Mouse (Mus musculus) spleen, adult 2 months (tissue): ENCODE results near the gene Klhl29. TPM values are rescaled to one million over a fixed set of nuclear protein-coding genes. Genes with fewer than 3 reads are reported as not detected.

Experiments used
- DNase-seq, 2 experiments: peaks; one replicate each; pipeline versions ENCODE4 v3.0.0 to v3.0.0-alpha.2; 2012 to 2021; ENCODE audit warnings: low spot score in 2 of 2, low read depth in 1 of 2
- H3K27ac ChIP-seq: fragments of 200-500 bp; 2 replicates; pipeline ENCODE4 v1.5.1; 2012; ENCODE audit warnings: low read length, inconsistent platforms; ENCODE audit not compliant: insufficient read depth
- H3K27me3 ChIP-seq: fragments of 200-500 bp; 2 replicates; pipeline ENCODE4 v1.6.1; 2012; ENCODE audit warnings: mild to moderate bottlenecking, moderate library complexity, low read length, inconsistent platforms; ENCODE audit not compliant: control insufficient read depth, insufficient read depth
- H3K36me3 ChIP-seq: fragments of 200-500 bp; 2 replicates; pipeline ENCODE4 v1.6.1; 2012; ENCODE audit warnings: mild to moderate bottlenecking, low read length, inconsistent platforms; ENCODE audit not compliant: control insufficient read depth, insufficient read depth
- H3K4me1 ChIP-seq: fragments of 200-500 bp; 2 replicates; pipeline ENCODE4 v1.6.1; 2011; ENCODE audit warnings: inconsistent platforms; ENCODE audit not compliant: control insufficient read depth, insufficient read depth, insufficient read length
- H3K4me3 ChIP-seq: fragments of 200-500 bp; 2 replicates; pipeline ENCODE4 v1.5.1; 2011; ENCODE audit warnings: mild to moderate bottlenecking, inconsistent platforms; ENCODE audit not compliant: insufficient read depth, insufficient read length; ENCODE audit errors: extremely low read depth
- CTCF ChIP-seq: fragments of 200-500 bp; IDR thresholded peaks from 2 replicates; pipeline ENCODE4 v1.5.1; 2011; ENCODE audit warnings: mild to moderate bottlenecking, inconsistent platforms; ENCODE audit not compliant: insufficient read depth, insufficient read length, insufficient replicate concordance; ENCODE audit errors: extremely low read depth
- POLR2A ChIP-seq: fragments of 200-500 bp; IDR thresholded peaks from 2 replicates; pipeline ENCODE4 v1.6.1; 2011; ENCODE audit warnings: low read depth, low read length, inconsistent platforms
- WGBS: fragments of 180-500 bp; shearing (Covaris S2); methylation state at CpG from one replicate; pipeline ENCODE4 v1.1.7; 2018; 5-methylcytosine and 5-hydroxymethylcytosine counted together
- polyA plus RNA-seq: library from polyadenylated mRNA; depleted of rRNA; stranded (reverse); fragments of >200 nt; gene quantifications from 2 replicates; pipeline ENCODE4 v1.2.3, GENCODE M21; 2012

Klhl29 gene
- polyA plus RNA-seq, 1 experiment: 6.4 TPM

- H3K27me3 ChIP-seq: no peaks in the 10 kb centered on the region
- H3K27ac ChIP-seq: no peak overlapping the region
- DNase-seq: no peak
- no peaks in the 10 kb centered on the region for H3K36me3 ChIP-seq
- H3K4me1 ChIP-seq: no peaks in the 10 kb centered on the region
- no peak overlapping the region for H3K4me3 ChIP-seq
- 85% methylated on average over 17 of the region's 17 CpGs for WGBS
- no peak for TF ChIP-seq POLR2A
- TF ChIP-seq CTCF: no peak
These were observed 135.8 kb downstream of the Klhl29 start for GRCm38 (mm10) chr12:5239451-5240245.

- DNase-seq: no peak
- 60% methylated on average over 5 of the region's 5 CpGs for WGBS
- no peak for TF ChIP-seq POLR2A
- no peak for TF ChIP-seq CTCF
- Histone ChIP-seq H3K27ac (no peak overlapping the region), H3K4me1 (no peaks in the 10 kb centered on the region), H3K27me3 (no peaks in the 10 kb centered on the region), H3K36me3 (no peaks in the 10 kb centered on the region), H3K4me3 (no peak overlapping the region)
These were observed 138.4 kb downstream of the Klhl29 start for GRCm38 (mm10) chr12:5237078-5237477.

- H3K27ac ChIP-seq: no peak overlapping the region
- H3K4me1 ChIP-seq: no peaks in the 10 kb centered on the region
These were observed 139.9 kb downstream of the Klhl29 start for GRCm38 (mm10) chr12:5235596-5235995.

GRCm38 (mm10) chr12:5230504-5230903 lies 145.0 kb downstream of the Klhl29 start:
- WGBS: 88% methylated on average over 5 of the region's 5 CpGs
- TF ChIP-seq POLR2A (no peak), CTCF (no peak)
- Histone ChIP-seq H3K4me3 (no peak overlapping the region), H3K27ac (no peak overlapping the region), H3K36me3 (no peaks in the 10 kb centered on the region), H3K4me1 (no peaks in the 10 kb centered on the region), H3K27me3 (no peaks in the 10 kb centered on the region)
- DNase-seq: no peak

More at GRCm38 (mm10) chr12:5235596-5235995, 139.9 kb downstream of the Klhl29 start:
- DNase-seq: no peak
- TF ChIP-seq POLR2A: no peak
- no peak for TF ChIP-seq CTCF
- 88% methylated on average over 12 of the region's 12 CpGs for WGBS
- Histone ChIP-seq H3K36me3 (no peaks in the 10 kb centered on the region), H3K27me3 (no peaks in the 10 kb centered on the region), H3K4me3 (no peak overlapping the region)

GRCm38 (mm10) chr12:5226676-5227654 lies 148.5 kb downstream of the Klhl29 start:
- no peak for DNase-seq
- H3K4me1 ChIP-seq: no peaks in the 10 kb centered on the region
- 75% methylated on average over 14 of the region's 14 CpGs for WGBS
- H3K36me3 ChIP-seq: no peaks in the 10 kb centered on the region
- no peak overlapping the region for H3K27ac ChIP-seq
- no peak overlapping the region for H3K4me3 ChIP-seq
- TF ChIP-seq CTCF: no peak
- no peak for TF ChIP-seq POLR2A
- H3K27me3 ChIP-seq: no peaks in the 10 kb centered on the region

GRCm38 (mm10) chr12:5223595-5223994 lies 151.9 kb downstream of the Klhl29 start:
- TF ChIP-seq CTCF (no peak), POLR2A (no peak)
- WGBS: 35% methylated on average over 1 of the region's 1 CpGs
- no peak for DNase-seq
- Histone ChIP-seq H3K36me3 (no peaks in the 10 kb centered on the region), H3K4me3 (no peak overlapping the region), H3K4me1 (no peaks in the 10 kb centered on the region), H3K27ac (no peak overlapping the region), H3K27me3 (no peaks in the 10 kb centered on the region)

GRCm38 (mm10) chr12:5222439-5223202 lies 152.9 kb downstream of the Klhl29 start:
- no peak overlapping the region for H3K27ac ChIP-seq
- H3K27me3 ChIP-seq: no peaks in the 10 kb centered on the region
- TF ChIP-seq POLR2A (no peak), CTCF (no peak)
- H3K4me3 ChIP-seq: no peak overlapping the region
- H3K36me3 ChIP-seq: no peaks in the 10 kb centered on the region
- 69% methylated on average over 8 of the region's 8 CpGs for WGBS
- no peak for DNase-seq
- no peaks in the 10 kb centered on the region for H3K4me1 ChIP-seq
